Mouse (Mus musculus): ENCODE data around the gene Gm6904. TPM values are rescaled to one million over a fixed set of nuclear protein-coding genes. Genes with fewer than 3 reads are reported as not detected.
"Not testable (repeated sequence)": the region's sequence is repeated elsewhere in the genome, so short reads cannot be mapped to it uniquely, and the experiment has no call there.

Gene Gm6904
- 10 to 100 TPM; 11.9 to 13.9 TPM for polyA plus RNA-seq (2017; shearing (Covaris generic))

- ATAC-seq: peak; percentile 99
These were observed at the start of gene Gm6904 for GRCm38 (mm10) chr14:59260056-59260455. TSS of gene Gm6904 (minus strand) at chr14:59260216.

- ATAC-seq: peak; percentile 97
These were observed 37.4 kb upstream of the Gm6904 start, which contains the start of gene Phf11a for GRCm38 (mm10) chr14:59297391-59297790. TSS of gene Phf11a (minus strand) at chr14:59297522.

- not testable (repeated sequence) for ATAC-seq
These were observed 31.8 kb upstream of the Gm6904 start for GRCm38 (mm10) chr14:59291769-59292168.

DNA sequence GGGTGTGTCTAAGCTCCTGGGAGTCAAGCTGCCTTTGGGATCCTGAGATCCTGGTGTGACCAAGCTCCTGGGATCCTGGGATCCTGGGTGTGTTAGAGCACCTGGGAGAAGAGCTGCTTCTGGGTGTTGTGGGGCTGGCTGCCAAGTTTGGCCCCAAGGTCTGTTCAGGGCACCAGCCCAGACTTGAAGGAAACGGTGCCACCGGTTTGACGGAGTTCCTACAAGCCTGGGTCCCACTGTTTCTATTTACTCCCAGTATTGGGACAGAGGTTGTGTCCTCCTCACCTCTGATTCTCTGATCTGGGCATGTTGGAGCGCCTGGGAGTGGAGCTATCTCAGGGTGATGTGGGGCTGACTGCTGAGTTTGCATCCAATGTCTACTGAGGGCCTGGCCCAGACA lies 14.9 kb upstream of the Gm6904 start:
- ATAC-seq: not testable (repeated sequence)

DNA sequence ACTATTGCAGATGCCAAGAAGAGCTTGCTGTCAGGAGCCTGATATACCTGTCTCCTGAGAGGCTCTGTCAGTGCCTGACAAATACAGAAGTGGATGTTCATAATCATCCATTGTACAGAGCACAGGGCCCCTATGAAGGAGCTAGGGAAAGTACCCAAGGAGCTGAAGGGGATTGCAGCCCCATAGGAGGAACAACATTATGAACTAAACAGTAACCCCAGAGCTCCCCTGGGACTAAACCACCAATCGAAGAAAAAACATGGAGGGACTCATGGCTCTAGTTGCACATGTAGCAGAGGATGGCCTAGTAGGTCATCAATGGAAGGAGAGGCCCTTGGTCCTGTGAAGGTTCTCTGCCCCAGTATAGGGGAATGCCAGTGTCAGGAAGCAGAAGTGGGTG lies 4.2 kb downstream of the Gm6904 start:
- ATAC-seq: not testable (repeated sequence)

DNA sequence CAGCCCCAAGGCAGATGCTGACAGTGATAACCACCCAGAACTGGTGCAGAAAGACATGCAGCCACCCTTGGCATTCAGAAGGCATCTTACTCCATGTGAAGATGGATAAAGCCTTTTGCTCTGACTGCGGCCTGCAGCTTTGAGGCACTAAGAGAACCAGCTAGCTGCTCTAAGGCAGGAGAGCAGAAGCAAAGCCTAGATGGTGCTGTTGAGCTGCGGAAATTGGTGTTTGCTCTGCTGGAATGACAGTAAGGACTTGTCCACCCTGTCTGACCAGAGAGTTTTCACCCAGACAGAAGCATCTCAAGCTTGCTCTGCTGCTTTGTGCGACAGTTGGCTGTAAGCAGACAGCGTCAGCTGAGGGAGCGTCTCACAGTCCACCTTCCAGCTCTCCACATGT lies 9.7 kb downstream of the Gm6904 start:
- not testable (repeated sequence) for ATAC-seq

DNA sequence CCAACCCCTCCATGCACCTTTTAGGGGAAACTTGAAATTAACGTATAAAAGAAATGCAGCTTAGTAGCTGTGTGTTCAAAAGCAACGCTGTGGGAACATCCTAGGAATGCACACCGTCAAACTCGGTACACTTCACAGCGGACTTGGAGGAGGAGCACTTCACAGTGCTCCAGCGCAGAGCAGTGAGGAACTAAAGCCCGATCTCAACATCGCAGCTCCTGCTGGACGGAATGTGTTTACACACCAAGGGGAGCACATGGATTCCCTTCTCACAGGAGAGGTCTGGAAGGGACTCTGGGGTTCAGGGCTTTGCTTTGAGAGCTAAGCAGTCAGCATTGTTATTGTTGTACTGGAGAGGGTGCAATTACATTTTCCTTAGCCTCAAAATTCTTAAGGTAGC lies 26.4 kb downstream of the Gm6904 start:
- ATAC-seq: no peak

- peak; percentile 23 for ATAC-seq
These were observed 28.0 kb downstream of the Gm6904 start for GRCm38 (mm10) chr14:59232003-59232402.

GRCm38 (mm10) chr14:59230331-59230966 lies 29.6 kb downstream of the Gm6904 start:
- no peak for ATAC-seq

DNA sequence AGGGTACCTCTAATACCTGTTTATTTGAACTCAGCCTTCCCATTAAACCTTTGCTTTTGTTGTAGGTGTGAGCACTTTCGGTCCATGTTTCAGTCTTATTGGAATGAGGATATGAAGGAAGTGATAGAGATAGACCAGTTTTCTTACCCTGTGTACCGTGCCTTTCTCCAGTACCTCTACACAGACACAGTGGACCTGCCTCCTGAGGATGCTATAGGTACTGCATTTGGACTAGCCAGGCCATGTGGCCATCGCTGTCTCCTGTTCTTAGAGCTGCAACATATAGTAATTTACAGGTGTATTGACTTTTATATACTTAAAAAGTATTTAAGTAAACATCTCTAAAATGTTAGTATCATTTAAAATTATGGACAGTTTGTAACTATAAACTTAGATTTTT lies 30.2 kb downstream of the Gm6904 start:
- ATAC-seq: peak; percentile 51

GRCm38 (mm10) chr14:59226240-59226639 lies 33.8 kb downstream of the Gm6904 start:
- no peak for ATAC-seq

- ATAC-seq: no peak
These were observed 40.8 kb downstream of the Gm6904 start for GRCm38 (mm10) chr14:59219241-59219640.

GRCm38 (mm10) chr14:59209816-59210215 lies 50.2 kb downstream of the Gm6904 start:
- no peak for ATAC-seq

DNA sequence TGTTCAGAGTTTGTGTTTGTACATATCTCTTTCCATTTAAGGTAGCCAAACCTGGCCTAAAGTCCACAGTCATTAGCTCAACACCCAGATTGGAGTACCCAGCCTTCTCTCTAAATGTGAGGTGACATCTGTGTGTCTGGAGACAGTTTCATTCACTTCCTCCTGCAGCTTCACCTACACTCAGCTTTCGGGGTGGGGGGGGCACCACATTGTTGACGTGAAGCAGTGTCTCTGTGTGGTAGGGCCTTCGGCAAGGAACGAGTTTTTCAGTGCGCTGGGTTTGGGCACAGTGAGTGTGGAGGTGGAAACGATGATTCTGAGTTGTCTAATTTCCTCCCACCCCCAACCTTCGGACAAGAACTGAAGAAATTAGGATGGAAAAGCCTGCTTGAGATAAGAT lies 51.0 kb downstream of the Gm6904 start:
- ATAC-seq: peak; percentile 37

DNA sequence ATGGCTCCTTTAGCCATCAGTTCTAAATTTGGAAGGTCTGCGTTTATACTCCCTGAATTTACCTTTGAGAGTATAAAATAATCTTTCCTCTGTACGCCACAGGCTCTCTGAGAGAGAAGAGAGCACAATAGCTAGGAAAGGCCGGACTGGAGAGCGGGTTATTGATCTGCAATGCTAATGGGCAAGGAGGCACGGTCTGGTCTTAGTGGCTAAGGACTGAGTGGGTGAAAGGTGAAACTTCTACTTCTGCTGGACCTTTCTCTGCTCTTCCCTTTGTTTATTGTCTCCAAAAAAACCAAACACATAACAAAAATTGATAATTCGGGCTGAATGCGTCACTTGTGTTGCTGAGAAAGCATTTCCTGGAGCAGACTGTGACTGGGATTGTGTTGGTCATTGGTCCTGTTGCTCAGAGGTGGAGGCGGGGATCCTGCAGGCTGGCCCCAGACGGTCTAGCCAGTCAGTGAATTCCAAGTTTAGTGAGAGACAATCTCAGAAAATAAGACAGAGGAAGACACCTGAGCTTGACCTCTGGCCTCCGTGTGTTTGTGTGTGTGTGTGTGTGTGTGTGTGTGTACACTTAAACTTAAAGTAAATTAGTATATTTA lies 53.9 kb downstream of the Gm6904 start:
- no peak for ATAC-seq

DNA sequence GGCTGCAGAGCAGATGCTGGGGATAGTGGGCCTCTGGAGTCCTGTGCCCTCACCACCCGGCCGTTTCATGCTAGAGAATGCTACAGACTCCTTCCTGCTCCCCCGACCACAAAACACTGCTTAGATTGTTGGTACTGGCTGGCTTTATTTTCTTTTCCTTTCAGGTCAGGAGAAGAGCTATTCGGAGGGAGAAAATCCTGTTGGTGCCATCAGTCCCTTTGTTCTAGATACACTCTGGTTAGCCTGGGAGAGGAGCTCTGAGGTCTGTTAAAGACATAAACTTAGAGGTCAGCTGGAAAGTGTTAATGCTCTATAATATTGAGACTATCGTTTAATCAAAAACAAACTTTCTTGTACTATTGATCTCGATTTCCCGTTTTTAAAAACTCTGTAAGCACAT lies 54.6 kb downstream of the Gm6904 start:
- no peak for ATAC-seq

DNA sequence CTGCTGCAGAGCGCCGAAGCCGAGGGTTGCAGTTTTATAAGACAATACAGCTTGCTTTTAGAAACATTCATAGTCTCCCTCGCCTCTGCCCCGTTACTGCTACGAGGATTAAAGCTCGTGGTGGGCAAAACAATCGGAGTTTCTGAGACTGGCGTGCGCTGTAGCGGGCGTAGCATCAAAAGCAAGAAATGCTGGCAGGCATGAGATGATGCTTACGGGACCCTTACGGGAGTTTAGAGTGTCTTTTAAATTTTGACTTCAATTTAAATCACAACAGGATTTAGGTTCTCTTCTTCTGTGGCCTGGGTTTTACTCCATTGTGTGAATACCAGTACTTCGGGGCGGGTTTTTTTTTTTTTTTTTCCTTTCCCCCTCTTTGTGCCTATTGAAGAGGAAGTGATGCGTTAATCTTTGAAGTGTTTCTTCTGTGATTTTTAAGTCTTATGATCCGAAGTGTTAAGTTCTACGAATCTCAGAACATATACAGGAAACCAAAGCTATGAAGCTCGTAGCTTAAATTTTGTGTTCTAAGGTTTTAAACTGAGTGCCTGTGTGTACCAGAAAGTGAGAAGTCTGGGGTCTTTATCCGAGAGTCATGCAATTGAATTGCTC lies 58.3 kb downstream of the Gm6904 start:
- peak; percentile 43 for ATAC-seq

DNA sequence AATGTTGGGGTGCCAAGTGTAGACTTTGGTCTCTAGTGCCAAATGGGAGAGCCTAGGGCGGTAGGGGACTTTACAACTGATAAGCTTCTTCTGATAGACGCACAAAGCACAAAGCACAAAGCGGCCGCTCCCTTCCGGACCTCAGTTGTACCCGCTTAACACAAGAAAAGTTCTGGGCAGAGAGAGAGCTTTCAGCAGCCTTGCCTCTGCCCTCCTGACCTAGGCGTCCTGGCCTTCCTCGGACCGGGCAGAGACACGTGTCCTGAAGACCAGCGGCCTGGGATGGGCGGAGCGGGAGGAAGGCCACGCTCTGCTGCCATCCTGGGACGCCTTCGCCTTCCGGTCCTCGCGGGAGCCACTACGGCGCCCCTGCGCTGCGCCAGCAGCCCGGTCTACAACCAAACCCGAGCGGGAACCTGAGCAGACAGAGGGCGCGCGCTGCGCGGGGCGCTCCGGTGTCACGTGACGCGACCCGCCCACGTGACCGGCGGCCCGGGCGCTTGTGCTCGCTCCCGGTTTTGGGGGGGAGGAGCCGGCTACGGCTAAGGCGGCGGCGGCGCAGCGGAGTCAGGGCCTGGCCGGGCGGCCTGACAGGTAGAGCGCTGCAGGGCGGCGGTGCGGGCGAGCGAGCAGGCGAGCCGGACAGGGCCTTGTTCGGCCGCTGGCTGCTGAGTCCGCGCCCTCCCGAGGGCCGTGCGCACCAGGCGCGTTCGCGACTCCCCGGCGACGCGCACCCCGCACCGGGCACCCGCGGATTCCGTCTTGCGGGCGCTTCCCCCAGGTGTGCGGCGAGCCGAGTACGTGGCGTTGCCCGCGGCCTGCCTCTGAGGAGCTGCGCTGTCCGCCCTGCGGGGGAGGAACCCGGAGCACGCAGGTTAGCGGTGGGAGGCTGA lies 59.1 kb downstream of the Gm6904 start, which contains the start of gene Rcbtb1:
Gene Rcbtb1 (plus strand): TSS at position 499 of the 893 bp plus-strand sequence.
- ATAC-seq: peak; percentile 83

All from CD4-positive, CD25-positive, alpha-beta regulatory T cell, adult 4 months (primary cell).